Mouse (Mus musculus): ENCODE measurements around the gene Atxn2.

Atxn2 gene

DNA sequence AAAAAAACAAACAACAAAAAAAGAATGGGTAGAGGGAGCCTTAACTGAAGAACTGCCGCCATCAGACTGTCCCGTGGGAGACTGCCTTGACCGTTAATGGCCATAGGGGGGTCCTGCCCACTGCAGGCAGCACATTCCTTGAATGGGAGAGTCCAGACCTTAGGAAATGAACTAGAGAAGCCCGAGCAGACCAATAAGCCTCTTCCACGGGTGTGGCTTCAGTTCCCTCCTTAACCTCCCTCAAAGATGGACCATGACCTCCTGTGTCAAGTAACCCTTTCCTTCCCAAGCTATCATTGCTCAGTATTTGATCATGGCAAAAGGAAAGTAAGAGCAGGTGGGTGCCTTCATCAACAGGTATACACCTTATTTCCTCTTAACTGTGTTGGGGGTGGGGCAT lies 150.8 kb downstream of the Atxn2 start:
- DNase-seq (ENCODE audit: low read depth) = no peak

DNA sequence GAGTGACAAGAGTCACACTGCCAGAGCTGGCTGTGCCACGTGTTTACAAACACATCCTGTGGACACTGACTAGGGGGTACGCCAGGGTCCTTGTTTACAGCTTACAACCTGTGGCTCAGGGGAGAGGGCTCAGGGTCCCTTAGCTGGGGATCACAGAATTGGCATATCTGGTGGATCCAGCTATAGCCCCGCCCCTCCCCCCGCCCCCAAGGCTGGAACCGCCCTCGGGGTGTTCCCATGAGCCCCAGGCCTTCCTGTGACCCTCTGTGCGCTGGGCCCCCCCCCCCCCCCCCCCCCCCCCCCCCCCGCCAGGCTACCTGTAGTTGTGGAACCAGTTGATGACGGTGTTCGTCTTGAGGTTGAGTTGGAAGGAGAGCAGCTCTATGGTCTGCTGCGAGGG lies 153.2 kb downstream of the Atxn2 start:
- peak; percentile 33 for DNase-seq (ENCODE audit: low read depth)

Measured in NIH3T3 (cell line).